Mouse (Mus musculus): ENCODE data around the gene Ncf1. TPM values are rescaled to one million over a fixed set of nuclear protein-coding genes. Genes with fewer than 3 reads are reported as not detected.

Gene Ncf1
- polyA plus RNA-seq, 1 experiment from 2014 or later = 4.0 TPM

DNA sequence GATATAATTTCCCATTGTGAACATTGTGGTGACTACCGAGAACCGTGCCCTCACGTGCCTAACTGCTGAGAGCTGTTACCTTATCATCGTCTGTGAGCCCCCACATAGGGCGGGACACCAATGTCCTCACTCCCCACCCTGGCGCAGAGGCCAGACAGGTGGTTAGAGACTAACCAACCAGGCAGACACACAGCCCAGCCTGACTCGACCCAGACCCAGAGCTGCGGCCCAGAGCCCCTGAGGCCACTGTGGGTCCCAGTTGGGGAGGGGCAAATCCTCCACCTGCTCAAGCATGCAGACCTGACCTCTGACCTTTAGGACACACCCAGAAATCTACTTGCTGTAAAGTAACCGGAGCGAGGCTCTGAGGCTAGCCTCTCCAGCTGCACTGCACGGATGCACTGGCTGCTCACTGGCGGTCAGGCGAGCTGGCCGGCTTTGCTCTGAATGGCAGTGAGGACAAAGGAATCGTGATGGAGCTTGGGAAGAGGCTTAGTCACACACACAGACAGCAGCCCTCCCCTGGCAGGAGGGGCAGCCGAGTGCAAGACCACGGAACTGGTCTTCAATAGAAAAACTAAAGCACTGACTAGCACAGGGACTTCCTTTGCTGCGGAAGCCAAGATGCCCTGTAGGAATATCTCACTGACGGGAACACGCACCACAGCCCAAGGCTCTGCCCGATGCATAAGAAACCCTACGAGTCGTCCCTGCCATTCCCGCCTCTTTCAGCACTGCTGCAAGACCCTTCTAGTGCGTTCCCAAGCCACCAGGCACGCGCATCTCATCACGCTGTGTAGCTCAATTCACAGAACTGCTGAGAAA, 8.7 kb upstream of the Ncf1 start:
- 65% methylated on average over 28 of the region's 28 CpGs for WGBS
- no peaks in the 10 kb centered on the region for H3K27me3 ChIP-seq (ENCODE audit: control insufficient read depth, insufficient read depth, low read length)
- DNase-seq (ENCODE audit: low spot score) (peak; percentile 64), ATAC-seq (ENCODE audit: low FRiP score) (peak; percentile 80)
- H3K36me3 ChIP-seq (ENCODE audit: control insufficient read depth, insufficient read depth, low read length) = peaks cover 46% of the 10 kb centered on the region
- no peaks in the 10 kb centered on the region for H3K9me3 ChIP-seq (ENCODE audit: control insufficient read depth, low read length)
- H3K27ac ChIP-seq (ENCODE audit: low read depth, low read length) = peak overlapping the region; percentile 76
- H3K4me2 ChIP-seq (replicated peaks; ENCODE audit: low read depth, low read length) = no peak overlapping the region
- no peak overlapping the region; the same call in 1 of the 2 replicates for H3K9ac ChIP-seq (ENCODE audit: low read depth, low read length)
- H3K4me1 ChIP-seq (replicated peaks; ENCODE audit: control insufficient read depth, insufficient read depth, low read length) = 0 out of 2 replicates have a peak, but pooled peaks cover 2% of the 10 kb centered on the region
- H3K4me3 ChIP-seq (ENCODE audit: low read depth, low read length) = no peak overlapping the region

DNA sequence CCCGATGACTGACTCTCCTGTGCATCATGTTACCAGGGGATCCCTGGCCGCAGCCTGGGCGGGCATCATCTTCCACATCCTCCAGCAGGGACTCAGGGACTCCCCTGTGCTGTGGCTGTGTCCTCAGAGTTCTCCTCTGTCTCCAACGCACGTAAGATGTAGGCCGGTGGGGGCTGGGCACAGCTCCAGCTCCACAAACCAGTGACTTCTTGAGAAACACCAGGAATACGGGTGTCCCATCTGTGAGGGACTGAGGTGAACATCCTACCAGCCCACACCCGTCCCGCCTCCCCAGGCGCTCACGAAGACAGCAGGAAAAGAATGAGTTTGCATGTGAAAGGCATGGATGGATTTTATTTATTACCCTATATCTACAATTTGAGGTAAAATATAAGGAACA, 8.1 kb upstream of the Ncf1 start:
- H3K9me3 ChIP-seq (ENCODE audit: control insufficient read depth, low read length) = no peaks in the 10 kb centered on the region
- peaks cover 40% of the 10 kb centered on the region for H3K36me3 ChIP-seq (ENCODE audit: control insufficient read depth, insufficient read depth, low read length)
- H3K4me2 ChIP-seq (replicated peaks; ENCODE audit: low read depth, low read length) = no peak overlapping the region
- no peak for DNase-seq (ENCODE audit: low spot score)
- no peaks in the 10 kb centered on the region for H3K27me3 ChIP-seq (ENCODE audit: control insufficient read depth, insufficient read depth, low read length)
- no peak overlapping the region for H3K4me3 ChIP-seq (ENCODE audit: low read depth, low read length)
- H3K4me1 ChIP-seq (replicated peaks; ENCODE audit: control insufficient read depth, insufficient read depth, low read length) = 0 out of 2 replicates have a peak, but pooled peaks cover 2% of the 10 kb centered on the region
- WGBS = 94% methylated on average over 11 of the region's 11 CpGs
- no peak for ATAC-seq (ENCODE audit: low FRiP score)
- H3K9ac ChIP-seq (ENCODE audit: low read depth, low read length) = no peak overlapping the region
- no peak overlapping the region for H3K27ac ChIP-seq (ENCODE audit: low read depth, low read length)

GRCm38 (mm10) chr5:134236796-134237195, 7.4 kb upstream of the Ncf1 start:
- Histone ChIP-seq H3K27me3 (ENCODE audit: control insufficient read depth, insufficient read depth, low read length) (no peaks in the 10 kb centered on the region), H3K27ac (ENCODE audit: low read depth, low read length) (no peak overlapping the region), H3K36me3 (ENCODE audit: control insufficient read depth, insufficient read depth, low read length) (peaks cover 33% of the 10 kb centered on the region), H3K9me3 (ENCODE audit: control insufficient read depth, low read length) (no peaks in the 10 kb centered on the region), H3K4me1 (replicated peaks; ENCODE audit: control insufficient read depth, insufficient read depth, low read length) (0 out of 2 replicates have a peak, but pooled peaks cover 2% of the 10 kb centered on the region), H3K9ac (ENCODE audit: low read depth, low read length) (no peak overlapping the region), H3K4me2 (replicated peaks; ENCODE audit: low read depth, low read length) (no peak overlapping the region), H3K4me3 (ENCODE audit: low read depth, low read length) (no peak overlapping the region)
- no peak for DNase-seq (ENCODE audit: low spot score)
- no peak for ATAC-seq (ENCODE audit: low FRiP score)
- WGBS = 94% methylated on average over 6 of the region's 6 CpGs

DNA sequence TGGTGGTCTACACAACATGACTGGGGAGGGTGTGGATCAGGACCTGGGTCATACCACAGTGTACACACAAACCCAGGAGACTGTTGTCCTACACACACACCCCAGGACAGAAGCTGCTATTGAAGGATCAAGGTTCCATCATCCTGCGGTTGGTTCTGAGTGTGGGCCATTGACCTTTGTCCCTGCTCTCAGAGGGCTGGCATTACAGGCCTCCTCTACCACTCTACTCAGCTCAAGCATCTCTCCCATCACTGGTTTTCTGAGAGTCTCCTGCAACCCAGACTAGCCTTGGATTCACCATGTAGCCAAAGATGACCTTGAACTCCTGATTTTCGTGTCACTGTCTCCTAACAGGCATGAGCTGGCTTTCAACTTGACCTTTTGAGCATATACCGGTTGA, 6.8 kb upstream of the Ncf1 start:
- no peaks in the 10 kb centered on the region for H3K27me3 ChIP-seq (ENCODE audit: control insufficient read depth, insufficient read depth, low read length)
- no peaks in the 10 kb centered on the region for H3K9me3 ChIP-seq (ENCODE audit: control insufficient read depth, low read length)
- H3K4me1 ChIP-seq (replicated peaks; ENCODE audit: control insufficient read depth, insufficient read depth, low read length) = 0 out of 2 replicates have a peak, but pooled peaks cover 2% of the 10 kb centered on the region
- DNase-seq (ENCODE audit: low spot score) (no peak), ATAC-seq (ENCODE audit: low FRiP score) (no peak)
- H3K27ac ChIP-seq (ENCODE audit: low read depth, low read length) = no peak overlapping the region
- no peak overlapping the region for H3K4me2 ChIP-seq (replicated peaks; ENCODE audit: low read depth, low read length)
- peaks cover 27% of the 10 kb centered on the region for H3K36me3 ChIP-seq (ENCODE audit: control insufficient read depth, insufficient read depth, low read length)
- 91% methylated on average over 3 of the region's 3 CpGs for WGBS
- H3K4me3 ChIP-seq (ENCODE audit: low read depth, low read length) = no peak overlapping the region
- H3K9ac ChIP-seq (ENCODE audit: low read depth, low read length) = no peak overlapping the region

DNA sequence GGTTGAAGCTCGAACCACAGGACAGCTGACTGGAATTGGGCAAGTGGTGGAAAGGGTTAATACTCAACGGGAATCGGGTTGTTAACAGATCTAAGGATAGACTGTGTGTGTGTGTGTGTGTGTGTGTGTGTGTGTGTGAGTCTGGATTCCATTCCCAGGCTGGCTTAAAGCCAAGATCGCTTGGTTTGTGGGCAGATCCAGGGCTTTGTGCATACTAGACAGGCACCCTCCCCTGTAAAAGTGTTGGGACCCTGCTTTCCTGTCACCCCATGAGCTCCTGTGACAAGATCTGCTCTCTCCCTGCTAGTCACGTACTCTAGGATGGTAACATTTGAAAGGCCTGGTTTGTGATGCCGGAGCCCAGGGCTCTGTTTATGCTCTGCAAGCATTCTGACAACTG, 5.7 kb upstream of the Ncf1 start:
- peaks cover 19% of the 10 kb centered on the region for H3K36me3 ChIP-seq (ENCODE audit: control insufficient read depth, insufficient read depth, low read length)
- H3K9me3 ChIP-seq (ENCODE audit: control insufficient read depth, low read length) = no peaks in the 10 kb centered on the region
- WGBS = 63% methylated on average over 6 of the region's 6 CpGs
- no peak overlapping the region for H3K9ac ChIP-seq (ENCODE audit: low read depth, low read length)
- H3K4me1 ChIP-seq (replicated peaks; ENCODE audit: control insufficient read depth, insufficient read depth, low read length) = 0 out of 2 replicates have a peak, but pooled peaks cover 2% of the 10 kb centered on the region
- ATAC-seq (ENCODE audit: low FRiP score) = no peak
- no peak overlapping the region for H3K4me2 ChIP-seq (replicated peaks; ENCODE audit: low read depth, low read length)
- no peak overlapping the region for H3K4me3 ChIP-seq (ENCODE audit: low read depth, low read length)
- H3K27me3 ChIP-seq (ENCODE audit: control insufficient read depth, insufficient read depth, low read length) = no peaks in the 10 kb centered on the region
- peak; percentile 36 for DNase-seq (ENCODE audit: low spot score)
- no peak overlapping the region for H3K27ac ChIP-seq (ENCODE audit: low read depth, low read length)

GRCm38 (mm10) chr5:134234205-134234604, 4.8 kb upstream of the Ncf1 start:
- Histone ChIP-seq H3K9me3 (ENCODE audit: control insufficient read depth, low read length) (no peaks in the 10 kb centered on the region), H3K36me3 (ENCODE audit: control insufficient read depth, insufficient read depth, low read length) (peaks cover 16% of the 10 kb centered on the region), H3K9ac (ENCODE audit: low read depth, low read length) (no peak overlapping the region), H3K27ac (ENCODE audit: low read depth, low read length) (no peak overlapping the region), H3K4me3 (ENCODE audit: low read depth, low read length) (no peak overlapping the region), H3K27me3 (ENCODE audit: control insufficient read depth, insufficient read depth, low read length) (no peaks in the 10 kb centered on the region), H3K4me2 (replicated peaks; ENCODE audit: low read depth, low read length) (no peak overlapping the region), H3K4me1 (replicated peaks; ENCODE audit: control insufficient read depth, insufficient read depth, low read length) (0 out of 2 replicates have a peak, but pooled peaks cover 2% of the 10 kb centered on the region)
- ATAC-seq (ENCODE audit: low FRiP score) (no peak), DNase-seq (ENCODE audit: low spot score) (no peak)
- WGBS = 68% methylated on average over 2 of the region's 2 CpGs

GRCm38 (mm10) chr5:134233244-134233651, 3.8 kb upstream of the Ncf1 start:
- no peak for DNase-seq (ENCODE audit: low spot score)
- H3K4me2 ChIP-seq (replicated peaks; ENCODE audit: low read depth, low read length) = no peak overlapping the region
- no peaks in the 10 kb centered on the region for H3K27me3 ChIP-seq (ENCODE audit: control insufficient read depth, insufficient read depth, low read length)
- H3K27ac ChIP-seq (ENCODE audit: low read depth, low read length) = no peak overlapping the region
- H3K9ac ChIP-seq (ENCODE audit: low read depth, low read length) = no peak overlapping the region
- 0 out of 2 replicates have a peak, but pooled peaks cover 2% of the 10 kb centered on the region for H3K4me1 ChIP-seq (replicated peaks; ENCODE audit: control insufficient read depth, insufficient read depth, low read length)
- no peak for ATAC-seq (ENCODE audit: low FRiP score)
- H3K36me3 ChIP-seq (ENCODE audit: control insufficient read depth, insufficient read depth, low read length) = peaks cover 16% of the 10 kb centered on the region
- H3K4me3 ChIP-seq (ENCODE audit: low read depth, low read length) = no peak overlapping the region
- H3K9me3 ChIP-seq (ENCODE audit: control insufficient read depth, low read length) = no peaks in the 10 kb centered on the region
- 77% methylated on average over 7 of the region's 7 CpGs for WGBS

DNA sequence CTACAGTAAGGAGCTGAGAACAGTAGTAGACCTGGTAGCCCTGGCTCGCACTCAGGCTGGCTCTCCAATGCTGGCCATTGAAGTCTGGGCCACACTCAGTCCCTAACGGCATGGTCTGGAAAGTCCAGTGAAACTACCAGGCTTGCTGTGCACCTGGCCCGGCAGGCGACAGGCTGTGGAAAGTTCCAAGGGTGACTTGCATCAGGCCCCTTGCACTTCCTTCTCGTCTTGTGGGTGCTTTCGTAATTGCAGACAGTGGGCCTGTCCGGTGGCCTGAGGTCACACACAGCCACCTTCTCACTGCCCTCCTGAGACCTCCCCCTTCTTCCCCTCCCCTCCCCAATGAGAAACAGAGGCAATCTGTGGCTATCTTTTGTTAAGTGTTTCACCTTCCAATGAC, 3.1 kb upstream of the Ncf1 start:
- Histone ChIP-seq H3K4me2 (replicated peaks; ENCODE audit: low read depth, low read length) (no peak overlapping the region), H3K27me3 (ENCODE audit: control insufficient read depth, insufficient read depth, low read length) (no peaks in the 10 kb centered on the region), H3K4me3 (ENCODE audit: low read depth, low read length) (no peak overlapping the region), H3K4me1 (replicated peaks; ENCODE audit: control insufficient read depth, insufficient read depth, low read length) (no peaks in the 10 kb centered on the region), H3K9ac (ENCODE audit: low read depth, low read length) (no peak overlapping the region), H3K9me3 (ENCODE audit: control insufficient read depth, low read length) (no peaks in the 10 kb centered on the region), H3K36me3 (ENCODE audit: control insufficient read depth, insufficient read depth, low read length) (peaks cover 13% of the 10 kb centered on the region), H3K27ac (ENCODE audit: low read depth, low read length) (no peak overlapping the region)
- DNase-seq (ENCODE audit: low spot score) = no peak
- no peak for ATAC-seq (ENCODE audit: low FRiP score)
- WGBS = 54% methylated on average over 7 of the region's 7 CpGs

- no peaks in the 10 kb centered on the region for H3K9me3 ChIP-seq (ENCODE audit: control insufficient read depth, low read length)
- no peaks in the 10 kb centered on the region for H3K27me3 ChIP-seq (ENCODE audit: control insufficient read depth, insufficient read depth, low read length)
- DNase-seq (ENCODE audit: low spot score) (no peak), ATAC-seq (ENCODE audit: low FRiP score) (no peak)
- no peaks in the 10 kb centered on the region for H3K4me1 ChIP-seq (replicated peaks; ENCODE audit: control insufficient read depth, insufficient read depth, low read length)
- no peak overlapping the region for H3K9ac ChIP-seq (ENCODE audit: low read depth, low read length)
- peaks cover 9% of the 10 kb centered on the region for H3K36me3 ChIP-seq (ENCODE audit: control insufficient read depth, insufficient read depth, low read length)
- no peak overlapping the region for H3K27ac ChIP-seq (ENCODE audit: low read depth, low read length)
- no peak overlapping the region for H3K4me3 ChIP-seq (ENCODE audit: low read depth, low read length)
- WGBS = 75% methylated on average over 6 of the region's 6 CpGs
- H3K4me2 ChIP-seq (replicated peaks; ENCODE audit: low read depth, low read length) = no peak overlapping the region
These were observed 2.7 kb upstream of the Ncf1 start for GRCm38 (mm10) chr5:134232111-134232510.
